Mouse (Mus musculus): Measurements from ENCODE around the gene Lrrn2. TPM values are rescaled to one million over a fixed set of nuclear protein-coding genes. Genes with fewer than 3 reads are reported as not detected.
"Not testable (repeated sequence)": the region's sequence is repeated elsewhere in the genome, so short reads cannot be mapped to it uniquely, and the experiment has no call there.

Lrrn2 gene
- polyA plus RNA-seq, 1 experiment: 1.5 TPM

DNA sequence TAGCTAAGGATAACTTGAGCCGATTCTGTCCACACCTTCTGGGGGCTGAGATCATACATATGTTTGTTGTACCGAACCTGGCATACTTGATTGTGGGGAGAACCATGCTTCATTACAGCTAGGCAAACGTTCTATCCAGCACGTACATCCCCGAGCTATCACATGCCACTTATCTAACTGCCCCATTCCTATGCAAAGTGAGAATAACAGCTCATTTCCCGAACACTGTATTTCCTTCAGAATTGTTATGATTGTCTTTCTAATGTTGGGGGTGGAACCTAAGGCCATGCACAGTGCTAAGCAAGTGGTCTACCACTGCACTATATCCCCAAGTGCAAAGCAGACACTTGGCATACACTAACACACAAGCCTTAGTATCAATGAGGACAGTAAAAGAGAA, 101.2 kb downstream of the Lrrn2 start:
- Histone ChIP-seq H3K36me3 (ENCODE audit: control insufficient read depth, insufficient read depth, low read length) (peaks cover 22% of the 10 kb centered on the region), H3K27me3 (ENCODE audit: control insufficient read depth, insufficient read depth, low read length) (no peaks in the 10 kb centered on the region), H3K4me3 (ENCODE audit: control insufficient read depth, insufficient read depth, low read length) (no peak overlapping the region), H3K4me1 (replicated peaks; ENCODE audit: control insufficient read depth, insufficient read depth, low read length) (no peaks in the 10 kb centered on the region), H3K27ac (ENCODE audit: control insufficient read depth, insufficient read depth, low read length) (no peak overlapping the region)
- no peak for TF ChIP-seq POLR2A (IDR thresholded peaks at IDR 0.05; ENCODE audit: control insufficient read depth, extremely low read depth, insufficient read depth, low read length, poor library complexity)
- 95% methylated on average over 6 of the region's 6 CpGs for WGBS
- no peak for DNase-seq

DNA sequence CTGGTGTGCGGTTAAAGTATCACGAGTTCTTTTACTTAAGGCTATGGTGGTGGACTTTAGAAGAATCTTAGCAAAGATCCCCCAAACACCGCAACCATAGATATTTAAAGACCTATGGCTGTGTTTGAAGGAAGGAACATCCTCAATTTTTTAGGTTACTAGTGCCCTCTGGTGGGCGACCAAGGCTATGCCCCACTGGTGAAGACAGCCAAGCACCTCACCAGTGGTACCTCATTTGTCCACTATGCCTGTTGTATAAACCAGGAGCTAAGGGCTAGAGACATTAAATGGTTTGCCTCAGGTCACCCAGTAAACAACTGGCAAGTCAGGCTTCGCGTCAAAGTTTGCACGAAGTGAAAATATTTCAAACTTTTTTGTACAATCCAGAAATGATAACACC, 102.7 kb downstream of the Lrrn2 start:
- Histone ChIP-seq H3K27ac (ENCODE audit: control insufficient read depth, insufficient read depth, low read length) (no peak overlapping the region), H3K27me3 (ENCODE audit: control insufficient read depth, insufficient read depth, low read length) (no peaks in the 10 kb centered on the region), H3K4me3 (ENCODE audit: control insufficient read depth, insufficient read depth, low read length) (no peak overlapping the region), H3K4me1 (replicated peaks; ENCODE audit: control insufficient read depth, insufficient read depth, low read length) (no peaks in the 10 kb centered on the region), H3K36me3 (ENCODE audit: control insufficient read depth, insufficient read depth, low read length) (peaks cover 22% of the 10 kb centered on the region)
- DNase-seq: peak; percentile 57
- no peak for TF ChIP-seq POLR2A (IDR thresholded peaks at IDR 0.05; ENCODE audit: control insufficient read depth, extremely low read depth, insufficient read depth, low read length, poor library complexity)
- no peak for TF ChIP-seq CTCF (IDR thresholded peaks at IDR 0.05; ENCODE audit: borderline replicate concordance, control insufficient read depth, extremely low read depth, insufficient read depth, low read length, poor library complexity)
- 79% methylated on average over 7 of the region's 7 CpGs for WGBS

DNA sequence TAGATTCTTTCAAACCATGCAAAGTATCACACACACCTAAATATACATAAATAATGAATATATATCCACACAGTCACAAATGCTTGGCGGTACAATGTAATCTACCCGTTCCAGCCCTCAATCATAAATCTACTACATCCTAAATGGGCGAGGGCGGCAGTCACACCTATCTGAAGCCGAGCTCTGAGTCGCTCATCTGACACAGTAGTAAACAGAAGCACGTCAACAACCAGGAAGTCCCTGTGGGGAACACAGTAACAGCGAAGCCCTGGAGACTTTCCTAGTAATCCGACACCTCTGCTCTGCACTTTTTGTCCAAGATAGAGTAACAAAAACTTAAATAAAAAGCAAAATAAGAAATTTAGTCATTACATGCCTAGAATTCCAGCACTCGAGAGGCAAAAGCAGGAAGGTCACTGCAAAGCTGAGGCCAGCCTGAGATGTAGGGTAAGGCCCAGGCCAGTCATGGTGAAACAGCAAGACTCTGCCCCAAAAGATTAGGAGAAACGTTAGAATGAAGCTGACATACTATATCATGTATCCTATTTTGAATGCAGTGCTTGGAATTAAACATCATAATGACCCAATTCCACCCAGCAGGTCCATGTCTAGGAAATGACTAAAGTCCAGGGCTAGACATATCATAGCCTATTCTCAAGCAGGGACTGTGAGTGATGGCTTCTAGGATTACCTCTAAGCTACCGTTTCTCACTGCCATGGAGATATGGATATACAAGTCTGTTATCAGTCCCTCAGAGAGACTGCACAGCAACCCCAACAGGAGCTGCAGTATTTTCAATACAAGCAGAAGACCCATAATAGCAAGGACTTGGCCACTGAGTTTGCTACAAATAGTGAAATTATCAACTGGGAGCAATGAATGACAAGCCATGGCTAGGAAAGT, 108.7 kb downstream of the Lrrn2 start:
- 95% methylated on average over 12 of the region's 12 CpGs for WGBS
- H3K27ac ChIP-seq (ENCODE audit: control insufficient read depth, insufficient read depth, low read length); DNase-seq; H3K4me1 ChIP-seq (replicated peaks; ENCODE audit: control insufficient read depth, insufficient read depth, low read length); H3K4me3 ChIP-seq (ENCODE audit: control insufficient read depth, insufficient read depth, low read length); H3K27me3 ChIP-seq (ENCODE audit: control insufficient read depth, insufficient read depth, low read length): not testable (repeated sequence)
- H3K36me3 ChIP-seq (ENCODE audit: control insufficient read depth, insufficient read depth, low read length): peaks cover 62% of the 10 kb centered on the region

Other genes starting within 250 kb of the Lrrn2 start
- 2.0 and 2.1 TPM in 2 replicates for gene Nfasc, start 138.5 kb upstream of the Lrrn2 start, polyA plus RNA-seq (2012; rRNA removed)
- 127 and 147 TPM in 2 replicates for gene Mdm4, start 150.3 kb downstream of the Lrrn2 start, polyA plus RNA-seq (2012; rRNA removed)
- gene Pik3c2b, start 165.4 kb downstream of the Lrrn2 start, polyA plus RNA-seq (2012; rRNA removed): 9.5 and 12.1 TPM in 2 replicates